Mouse (Mus musculus): ENCODE measurements around the gene Lcn5.

The Lcn5 gene

DNA sequence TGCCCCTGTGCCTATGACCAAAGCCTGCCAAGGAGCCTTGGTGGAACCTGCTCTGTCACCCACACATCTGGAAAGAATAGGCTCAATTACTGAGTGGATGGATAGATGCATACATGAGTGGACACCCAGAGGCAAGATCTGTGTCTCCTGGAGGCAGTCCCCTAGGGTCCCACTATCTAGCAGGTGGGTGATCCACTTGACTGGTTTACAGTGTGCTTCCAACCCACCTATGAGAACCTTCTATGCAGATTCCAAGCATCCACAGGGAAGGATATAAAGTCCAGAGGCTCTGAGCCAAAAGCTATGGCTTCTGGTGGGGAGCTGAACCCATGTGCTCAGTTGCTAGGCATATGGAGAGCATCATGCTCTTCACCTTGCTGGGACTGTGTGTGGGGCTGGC lies at the start of gene Lcn5:
Gene Lcn5, plus strand, starts transcription at position 301 of the 400 bp plus-strand sequence.
- DNase-seq (ENCODE audit: low read depth, low spot score) = no peak

DNA sequence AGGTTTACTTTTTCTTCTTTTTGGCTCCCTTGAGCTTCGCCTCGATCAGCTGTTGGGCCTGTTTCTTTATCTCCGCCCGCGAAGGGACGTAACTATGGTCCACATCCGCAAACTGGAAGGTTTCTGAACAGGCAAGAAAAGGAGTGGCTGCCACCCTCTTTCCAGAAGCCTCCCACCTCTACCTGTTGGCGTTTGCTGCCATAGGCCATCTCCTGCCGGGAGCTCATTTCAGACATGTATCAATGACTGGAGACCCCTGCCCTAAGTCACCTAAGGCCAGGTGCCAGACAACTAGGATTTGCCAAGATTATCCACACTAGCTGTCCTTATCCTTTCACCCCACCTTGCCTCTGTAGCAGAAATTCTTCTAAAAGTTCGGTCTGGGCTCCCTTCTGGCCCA lies 49.1 kb upstream of the Lcn5 start:
- no peak for DNase-seq (ENCODE audit: low read depth, low spot score)

DNA sequence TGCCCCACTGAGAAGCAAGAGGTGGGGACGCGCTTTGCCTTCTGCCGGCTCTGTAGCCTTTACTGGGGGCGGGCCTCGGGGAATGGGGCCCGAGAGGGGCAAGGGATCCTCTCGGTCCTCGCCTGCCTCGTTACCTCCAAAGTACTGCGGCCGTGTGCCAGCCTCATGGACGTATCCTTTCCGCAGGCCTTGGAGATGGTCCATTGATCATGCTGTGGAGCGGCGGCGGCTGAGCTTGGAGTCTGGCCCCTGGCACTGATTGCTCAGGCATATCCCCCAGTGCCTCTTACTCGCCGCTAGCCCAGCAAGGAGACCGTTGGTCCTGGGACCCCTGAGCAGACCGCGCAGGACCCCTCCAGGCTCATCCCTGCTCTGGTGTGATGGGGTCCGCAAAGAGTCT lies 41.4 kb upstream of the Lcn5 start:
- no peak for DNase-seq (ENCODE audit: low read depth, low spot score)

DNA sequence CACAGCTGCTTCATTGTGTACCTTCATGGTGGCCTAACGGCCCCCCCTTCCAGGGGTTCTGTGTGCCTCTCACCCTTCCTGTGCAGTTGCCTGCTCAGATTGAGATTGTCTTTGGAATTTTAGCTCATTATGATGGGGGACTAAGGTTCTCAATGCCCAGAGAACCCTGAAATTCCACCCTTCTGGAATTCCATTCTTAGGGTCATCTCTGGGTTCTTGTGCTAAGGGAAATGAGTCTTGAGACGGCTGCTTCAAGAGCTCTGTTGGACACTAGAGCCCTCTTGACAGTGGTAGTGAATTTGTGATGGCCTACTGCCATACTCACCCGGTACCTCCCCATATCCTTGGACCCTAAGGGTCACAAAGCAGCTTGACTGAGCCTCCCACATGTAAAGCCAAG lies 40.2 kb upstream of the Lcn5 start, which contains the start of gene Ccdc183:
Gene Ccdc183, minus strand, starts transcription at position 101 of the 400 bp plus-strand sequence.
- DNase-seq (ENCODE audit: low read depth, low spot score) = no peak

DNA sequence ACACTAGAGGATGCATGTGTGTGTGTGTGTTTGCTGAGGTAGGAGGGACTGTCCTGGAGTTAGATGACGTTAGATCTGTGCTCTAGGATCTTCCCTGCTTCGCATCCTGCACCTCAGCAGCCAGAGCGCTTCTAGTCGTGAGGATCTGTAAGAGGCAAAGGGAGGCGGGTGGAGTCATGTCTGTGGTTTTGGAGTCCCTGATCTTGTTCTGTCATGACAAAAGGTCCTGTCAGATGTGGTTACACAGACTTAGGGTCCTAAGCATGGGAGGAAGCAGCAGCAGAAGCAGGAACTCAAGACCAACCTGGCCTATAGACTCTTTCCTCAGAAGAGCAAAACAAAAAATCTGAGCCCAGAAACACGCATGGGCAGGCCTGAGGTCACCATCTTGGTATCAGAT lies 37.4 kb upstream of the Lcn5 start:
- no peak for DNase-seq (ENCODE audit: low read depth, low spot score)

DNA sequence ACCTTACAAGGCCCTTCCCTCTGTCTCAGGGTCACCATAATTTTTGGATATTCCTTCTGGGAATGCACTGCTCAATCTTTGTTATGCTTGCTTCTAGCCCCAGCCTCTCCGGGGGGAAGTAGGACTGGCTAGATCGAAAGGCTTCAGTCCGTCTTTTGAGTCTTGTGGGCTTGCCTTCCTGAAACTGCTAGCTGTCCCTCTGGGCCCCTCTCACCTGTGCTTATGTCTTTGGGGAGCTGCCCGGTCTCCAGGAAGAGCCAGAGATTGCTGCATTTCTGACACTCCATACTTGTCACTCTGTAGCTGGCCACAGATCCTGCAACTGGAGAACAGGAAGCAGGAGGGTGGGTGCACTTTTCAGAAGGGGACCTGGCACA lies 36.9 kb upstream of the Lcn5 start:
- DNase-seq (ENCODE audit: low read depth, low spot score) = no peak

DNA sequence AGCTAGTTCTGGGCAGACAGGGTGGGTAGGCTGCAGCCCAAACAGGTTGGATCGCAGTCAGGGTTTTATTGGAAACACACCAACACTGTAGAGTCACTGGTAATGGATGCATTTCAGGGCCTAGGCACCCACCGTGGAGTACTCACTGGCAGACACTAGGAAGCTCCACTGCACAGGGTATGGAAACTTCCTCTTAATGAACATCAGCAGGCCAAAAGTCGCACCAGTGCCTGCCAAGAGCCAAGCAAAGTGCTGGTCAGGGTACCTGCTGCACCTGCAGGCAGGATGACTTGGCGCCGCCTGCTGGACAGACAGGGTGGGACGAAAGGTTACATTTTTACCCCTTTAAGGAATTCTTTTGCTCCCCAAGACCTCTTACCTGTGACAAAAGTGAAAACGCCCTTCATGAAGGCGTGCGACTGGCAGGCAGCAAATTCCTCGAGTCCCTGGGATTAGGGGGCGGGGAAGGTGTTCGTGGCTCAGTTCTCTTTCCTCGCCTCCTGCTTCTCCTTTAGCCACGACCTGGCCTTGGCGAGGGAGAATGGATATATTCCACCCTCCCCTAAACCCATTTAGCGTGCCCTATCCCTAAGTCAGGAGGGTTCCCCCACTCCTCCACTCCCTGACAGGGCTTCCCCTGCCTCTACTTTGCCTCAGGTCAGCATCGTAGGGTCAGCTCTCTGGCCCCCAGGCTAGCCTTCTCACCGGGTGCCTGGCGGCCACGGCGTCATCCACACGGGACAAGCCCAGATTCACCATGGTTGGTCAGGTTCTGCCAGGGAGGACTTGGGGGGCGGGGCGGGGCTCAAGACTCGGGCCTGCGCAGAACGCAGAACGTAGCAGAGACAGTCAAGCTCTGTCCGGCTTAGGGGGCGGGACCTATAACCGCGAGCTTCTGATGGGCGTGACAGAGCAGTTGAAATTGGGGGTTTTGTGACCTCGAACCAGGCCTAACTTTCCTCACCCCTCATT lies 36.2 kb upstream of the Lcn5 start, which contains the start of gene Tmem141:
Gene Tmem141, minus strand, starts transcription at position 777 of the 972 bp plus-strand sequence.
- DNase-seq (ENCODE audit: low read depth, low spot score) = peak; percentile 95

DNA sequence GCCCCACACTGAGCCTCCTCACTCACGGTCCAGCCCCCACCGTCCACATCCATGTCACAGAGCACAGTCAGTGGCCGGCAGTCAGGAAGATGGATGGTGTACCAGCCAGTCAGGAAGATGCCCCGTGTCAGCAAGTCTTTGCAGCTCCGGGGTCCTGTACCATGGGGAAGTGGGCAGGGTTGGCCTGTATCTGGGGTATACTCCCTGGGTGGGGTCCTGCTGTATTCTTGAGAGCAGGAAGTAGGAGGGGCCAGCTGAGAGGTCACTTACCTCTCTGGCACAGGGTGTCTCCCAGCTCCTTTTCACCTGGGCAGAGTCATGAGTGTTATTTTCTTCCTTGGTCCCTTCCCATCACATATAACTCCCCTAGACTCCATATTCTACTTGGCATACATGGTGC lies 31.8 kb upstream of the Lcn5 start:
- DNase-seq (ENCODE audit: low read depth, low spot score) = no peak

DNA sequence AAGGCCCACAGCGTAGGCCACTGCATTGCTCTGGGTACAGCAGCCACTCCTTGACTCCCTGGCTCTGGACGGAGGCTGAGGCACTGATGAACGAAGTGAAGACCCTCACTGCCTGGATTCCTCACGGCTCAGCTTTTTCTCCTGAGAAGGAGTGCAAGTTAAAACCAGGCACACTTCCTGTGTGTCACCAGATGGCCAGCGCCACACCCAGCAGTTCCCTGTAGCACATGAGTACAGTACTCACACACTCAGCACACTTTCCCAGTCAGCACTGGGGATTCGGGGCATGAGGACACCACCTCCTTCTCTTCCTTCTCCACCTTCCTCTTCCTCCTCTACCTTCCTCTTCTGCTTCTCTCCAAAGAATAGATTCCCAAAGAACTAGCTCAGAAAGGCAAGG lies 29.9 kb upstream of the Lcn5 start, which contains the start of gene Fcna:
Gene Fcna, minus strand, starts transcription at position 220 of the 400 bp plus-strand sequence.
- DNase-seq (ENCODE audit: low read depth, low spot score) = no peak

DNA sequence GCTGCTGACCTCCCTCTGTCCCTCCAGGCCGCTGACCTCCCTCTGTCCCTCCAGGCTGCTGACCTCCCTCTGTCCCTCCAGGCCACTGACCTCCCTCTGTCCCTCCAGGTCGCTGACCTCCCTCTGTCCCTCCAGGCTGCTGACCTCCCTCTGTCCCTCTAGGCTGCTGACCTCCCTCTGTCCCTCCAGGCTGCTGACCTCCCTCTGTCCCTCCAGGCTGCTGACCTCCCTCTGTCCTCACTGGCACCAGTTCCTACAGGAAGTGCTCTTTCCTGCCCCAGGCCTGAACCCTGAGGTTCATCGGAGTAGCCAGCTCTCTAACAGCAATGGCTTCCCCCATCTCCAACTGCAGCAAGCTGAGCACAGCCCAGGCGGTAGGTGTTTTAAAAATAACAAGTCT lies 29.0 kb upstream of the Lcn5 start:
- no peak for DNase-seq (ENCODE audit: low read depth, low spot score)

DNA sequence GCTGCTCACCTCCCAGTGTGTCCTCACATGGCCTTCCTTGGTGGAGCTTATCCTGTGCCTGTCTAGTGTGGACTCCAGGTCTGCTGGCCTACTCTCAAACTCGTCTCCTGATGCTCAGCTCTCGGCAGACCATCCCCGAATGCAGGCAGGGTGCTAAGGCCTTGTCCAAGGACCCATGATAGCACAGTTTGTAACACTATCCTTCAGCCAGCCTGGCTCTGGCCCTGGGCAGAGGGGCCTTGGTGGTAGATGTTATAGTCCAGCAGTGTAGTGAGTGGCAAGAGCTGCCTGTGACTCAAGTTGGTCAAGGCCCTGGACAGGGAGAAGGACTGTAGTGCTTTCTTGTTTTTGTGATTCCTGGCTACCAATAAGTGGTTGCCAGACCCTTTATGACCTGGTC lies 24.1 kb upstream of the Lcn5 start:
- DNase-seq (ENCODE audit: low read depth, low spot score) = no peak

DNA sequence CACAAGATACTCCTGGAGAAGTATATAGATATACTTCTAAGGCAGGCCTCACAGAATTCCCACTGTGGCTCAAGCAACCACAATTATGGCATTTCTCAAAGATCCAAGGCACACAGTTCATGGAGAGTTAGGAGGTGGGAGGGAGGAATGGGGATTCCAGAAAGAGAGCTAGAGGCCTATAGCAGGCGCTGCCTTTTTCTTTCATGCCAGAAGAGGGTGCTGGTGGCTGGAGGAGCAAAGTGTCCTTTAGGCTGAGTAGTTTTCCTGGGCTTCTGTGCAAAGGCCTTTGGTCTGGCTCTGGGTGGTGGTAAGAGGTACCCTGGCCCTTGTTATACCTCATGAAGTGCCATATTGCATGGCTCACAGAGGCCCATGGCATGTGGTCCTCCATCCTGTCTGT lies 23.7 kb upstream of the Lcn5 start:
- peak; percentile 27 for DNase-seq (ENCODE audit: low read depth, low spot score)

DNA sequence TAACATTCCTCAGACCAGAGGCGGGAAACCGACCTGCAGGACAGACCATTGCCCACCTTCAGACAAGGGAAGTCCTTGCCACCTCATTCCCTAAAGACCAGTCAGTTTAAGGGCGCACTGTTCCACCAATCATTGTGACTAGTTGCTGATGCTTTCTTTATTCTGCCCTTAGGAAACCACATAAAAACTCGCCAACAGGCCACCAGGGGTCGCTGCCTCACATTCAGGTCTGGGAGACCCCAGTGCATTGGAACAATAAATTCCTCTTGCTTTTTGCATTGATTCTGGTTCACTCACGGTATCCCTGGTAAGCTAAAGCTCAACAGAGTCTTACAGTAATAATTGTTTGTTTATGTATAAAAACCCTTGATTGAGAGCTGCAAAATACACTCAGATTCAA lies 17.9 kb upstream of the Lcn5 start:
- peak; percentile 31 for DNase-seq (ENCODE audit: low read depth, low spot score)

DNA sequence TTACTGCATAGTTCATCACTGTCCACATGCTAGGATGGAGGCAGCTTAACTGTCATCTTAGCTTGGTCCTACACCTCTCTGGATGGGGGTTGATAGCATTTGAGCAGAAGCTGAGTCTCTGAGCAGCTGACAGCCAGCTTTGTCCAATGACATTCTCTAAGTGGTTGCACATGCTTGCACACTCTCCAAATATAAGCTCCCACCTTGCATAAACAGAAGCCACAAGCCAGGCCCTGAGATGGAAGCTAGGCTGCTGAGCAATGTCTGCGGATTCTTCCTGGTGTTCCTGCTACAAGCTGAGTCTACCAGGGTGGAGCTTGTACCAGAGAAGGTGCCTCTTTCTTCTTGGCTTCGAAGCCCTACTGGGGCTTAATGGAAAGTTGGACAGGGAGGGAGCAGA lies 4.8 kb upstream of the Lcn5 start, which contains the start of gene Lcn8:
Gene Lcn8, plus strand, starts transcription at position 219 of the 400 bp plus-strand sequence.
- DNase-seq (ENCODE audit: low read depth, low spot score) = no peak

DNA sequence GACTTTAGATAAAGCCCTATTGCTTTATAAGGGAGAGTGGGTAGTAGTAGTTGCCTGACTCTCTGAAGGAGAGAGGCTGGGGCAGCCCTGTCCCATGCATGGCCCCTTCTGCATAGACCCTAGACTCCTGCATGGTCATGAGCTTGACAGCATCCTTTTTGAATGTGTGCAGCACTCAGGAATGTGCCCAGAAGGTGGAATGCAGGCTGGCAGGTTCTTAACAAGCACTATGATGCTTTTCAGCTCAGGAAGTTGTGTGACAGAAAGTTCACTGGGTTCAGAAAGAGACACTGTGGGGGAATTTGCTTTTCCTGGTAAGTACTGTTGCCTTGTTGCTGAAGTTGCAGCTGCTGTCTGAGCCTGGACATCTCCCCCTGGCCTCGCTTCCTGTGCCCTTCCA lies 3.2 kb upstream of the Lcn5 start:
- DNase-seq (ENCODE audit: low read depth, low spot score) = no peak

DNA sequence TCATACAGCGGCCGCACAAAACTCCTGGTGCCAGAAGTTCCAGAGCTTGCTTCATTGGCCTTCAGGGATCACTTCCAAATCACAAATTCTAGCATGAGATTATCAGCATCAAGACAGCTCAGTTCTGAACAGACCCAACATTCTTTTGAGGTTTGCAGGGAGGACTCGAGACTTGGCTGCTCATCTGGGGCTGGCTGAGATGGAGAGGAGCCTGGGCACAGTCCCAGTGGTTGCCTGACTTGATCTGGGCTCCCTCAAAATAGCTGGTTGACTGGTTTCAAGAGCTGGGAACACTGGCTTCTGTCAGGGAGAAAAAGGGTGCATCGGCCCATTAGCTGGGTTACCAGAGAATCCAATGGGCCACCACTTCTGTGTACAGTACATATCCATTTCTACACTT lies 1.1 kb upstream of the Lcn5 start:
- peak; percentile 17 for DNase-seq (ENCODE audit: low read depth, low spot score)

DNA sequence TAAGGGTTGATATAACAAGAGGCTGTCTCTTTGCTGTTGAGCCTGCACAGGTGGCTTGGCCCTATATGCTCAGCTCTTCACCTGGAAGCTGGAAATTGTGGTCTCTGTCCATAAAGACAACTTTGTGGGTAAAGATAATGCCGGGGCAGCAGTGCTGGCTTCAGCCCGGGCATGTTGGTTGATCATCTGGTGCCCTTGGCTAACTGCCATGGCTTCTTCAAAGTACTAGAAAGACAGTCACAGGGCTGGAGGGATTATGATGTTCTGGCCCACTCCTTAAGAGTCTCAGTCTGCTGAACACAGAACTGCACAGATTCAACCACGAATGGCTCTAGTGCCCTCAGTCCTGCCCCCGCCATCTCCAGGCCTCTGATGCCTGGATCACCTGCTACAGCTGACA lies 506 bp upstream of the Lcn5 start:
- peak; percentile 32 for DNase-seq (ENCODE audit: low read depth, low spot score)

DNA sequence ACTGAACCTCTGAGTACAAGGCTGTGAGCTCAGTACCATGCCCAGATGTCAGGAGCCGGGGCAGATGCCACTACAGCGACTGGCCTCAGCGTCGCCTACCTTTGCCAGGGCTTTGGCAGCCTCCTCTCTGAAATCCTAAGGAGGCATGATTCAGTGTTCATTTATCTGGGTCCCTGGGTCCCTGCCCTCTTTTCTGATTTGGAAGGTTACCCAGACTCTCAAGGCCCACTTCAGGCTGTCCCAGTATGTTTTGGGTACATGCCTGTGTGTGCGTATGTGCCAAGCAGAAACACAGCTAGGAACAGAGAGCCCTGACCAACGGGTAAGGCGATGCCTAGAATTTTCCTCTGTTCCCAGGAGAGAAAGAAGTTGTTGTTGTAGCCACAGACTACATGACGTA lies 2.5 kb downstream of the Lcn5 start:
- no peak for DNase-seq (ENCODE audit: low read depth, low spot score)

DNA sequence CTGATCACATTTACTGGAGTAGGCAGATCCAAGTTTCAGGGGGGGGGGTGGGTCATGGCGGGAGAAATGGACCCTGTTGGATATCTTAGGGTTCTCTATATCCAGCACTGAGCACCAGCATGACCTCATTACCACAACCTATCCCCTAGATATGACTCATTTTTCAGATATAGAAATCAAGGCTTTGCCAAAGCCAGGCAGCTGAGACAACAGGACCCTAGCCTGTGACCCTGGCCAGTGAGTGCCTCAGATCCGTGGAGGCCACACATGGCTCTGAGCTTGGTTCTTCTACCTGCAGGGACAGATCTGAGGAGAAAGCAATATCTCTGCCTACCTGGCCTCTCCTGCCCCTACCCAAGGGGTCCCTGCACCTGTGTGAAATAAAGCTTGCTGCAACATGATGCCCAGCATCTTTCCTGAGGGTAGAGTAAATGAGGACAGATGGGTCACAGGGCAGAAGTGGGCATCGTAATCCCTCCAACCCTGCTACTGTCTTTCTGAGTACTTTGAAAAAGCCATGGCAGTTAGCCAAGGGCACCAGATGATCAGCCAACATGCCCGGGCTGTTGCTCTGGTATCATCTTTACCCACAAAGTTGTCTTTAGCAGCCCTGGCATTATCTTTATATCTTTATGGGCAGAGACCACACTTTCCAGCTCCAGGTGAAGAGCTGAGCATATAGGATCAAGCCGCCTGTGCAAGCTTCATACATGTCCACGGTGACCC lies 3.7 kb downstream of the Lcn5 start:
- no peak for DNase-seq (ENCODE audit: low read depth, low spot score)

DNA sequence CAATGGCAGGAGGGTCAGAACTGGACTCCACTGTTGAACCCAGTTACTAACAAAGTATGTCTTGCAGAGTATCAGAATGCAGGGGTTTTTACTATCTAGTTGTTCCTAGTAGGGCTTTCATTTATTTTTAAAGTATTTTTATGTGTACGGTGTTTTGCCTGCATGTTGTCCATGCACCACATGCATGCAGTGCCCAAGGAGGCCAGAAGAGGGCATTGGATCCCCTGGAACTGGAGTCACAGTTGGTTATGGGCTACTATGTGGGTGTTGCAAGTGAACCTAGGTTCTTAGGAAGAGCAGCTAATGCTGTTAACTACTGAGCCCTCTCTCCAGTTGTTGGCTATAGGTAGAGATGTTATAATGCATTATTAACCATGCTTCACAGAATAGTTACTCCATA lies 5.8 kb downstream of the Lcn5 start:
- peak; percentile 50 for DNase-seq (ENCODE audit: low read depth, low spot score)

DNA sequence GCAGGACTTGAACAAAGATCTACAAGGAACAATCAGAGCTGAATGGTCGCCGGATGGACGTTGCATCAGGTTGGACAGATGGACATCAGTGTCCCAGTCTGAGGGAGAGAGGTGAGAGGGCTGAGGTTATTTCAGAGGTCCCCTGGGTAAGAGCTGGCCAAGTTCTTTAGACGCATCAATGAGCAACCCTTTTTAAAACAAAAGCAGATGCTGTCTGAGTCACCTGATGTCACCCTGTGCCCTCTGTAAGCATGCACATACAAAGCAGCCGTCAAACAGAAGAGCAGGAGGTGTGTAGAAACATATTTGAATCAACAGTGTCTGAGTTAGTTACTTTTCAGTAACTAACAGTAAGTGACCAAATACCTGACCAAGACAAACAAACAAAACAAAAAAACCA lies 6.4 kb downstream of the Lcn5 start:
- no peak for DNase-seq (ENCODE audit: low read depth, low spot score)

DNA sequence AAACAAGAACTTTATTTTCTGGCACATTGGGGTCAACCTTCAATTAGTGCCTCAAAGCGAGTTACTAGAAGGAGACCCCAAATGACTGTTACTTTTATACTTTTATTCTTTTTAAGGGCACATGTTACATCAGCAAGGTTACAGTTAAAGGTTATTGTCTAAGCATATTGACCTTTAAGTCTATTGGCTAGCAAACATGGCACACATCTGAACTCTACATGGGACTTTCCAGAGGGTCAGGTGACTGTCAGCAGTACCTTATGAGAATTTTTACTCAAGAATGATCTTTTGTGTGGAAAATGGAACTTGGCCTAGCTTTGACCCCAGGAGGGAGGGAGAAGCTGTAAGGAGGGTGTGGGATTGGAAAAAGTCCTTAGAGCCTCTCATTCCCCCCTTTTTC lies 8.8 kb downstream of the Lcn5 start:
- DNase-seq (ENCODE audit: low read depth, low spot score) = no peak

DNA sequence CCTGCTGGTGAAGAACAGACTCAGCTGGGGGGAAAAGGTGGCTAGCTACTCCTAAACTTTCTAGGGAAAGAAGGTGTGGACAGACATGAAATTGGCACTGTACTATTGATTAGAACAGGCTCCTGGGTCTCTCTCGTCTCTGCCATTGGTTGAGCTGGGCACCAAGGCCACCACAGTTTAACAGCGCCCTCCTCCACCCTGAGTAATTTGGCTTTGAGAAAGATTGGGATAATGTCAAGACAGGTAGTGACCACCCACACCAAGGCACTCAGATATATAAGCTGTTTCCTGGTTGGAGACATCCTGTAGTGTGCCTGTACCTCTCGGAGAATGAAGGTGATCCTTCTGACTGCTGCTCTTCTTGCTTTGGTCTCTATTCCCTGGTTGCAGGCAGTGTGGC lies 18.7 kb downstream of the Lcn5 start, which contains the start of gene Lcn6:
Gene Lcn6, plus strand, starts transcription at position 301 of the 400 bp plus-strand sequence.
- no peak for DNase-seq (ENCODE audit: low read depth, low spot score)
